Mouse (Mus musculus) layer of hippocampus, postnatal 36 days (tissue): ENCODE data around the gene Cntn2. TPM values are rescaled to one million over a fixed set of nuclear protein-coding genes. Genes with fewer than 3 reads are reported as not detected.

Experiments used
- DNase-seq, 2 experiments: peaks; one replicate each; pipeline ENCODE4 v3.0.0; 2022
- total RNA-seq, 2 experiments: library from RNA; stranded (reverse); gene quantifications; 2 replicates each; pipeline ENCODE4 v1.2.3; 2021

The Cntn2 gene
- total RNA-seq, 2 experiments from 2014 or later = 71.6 to 85.6 TPM

DNA sequence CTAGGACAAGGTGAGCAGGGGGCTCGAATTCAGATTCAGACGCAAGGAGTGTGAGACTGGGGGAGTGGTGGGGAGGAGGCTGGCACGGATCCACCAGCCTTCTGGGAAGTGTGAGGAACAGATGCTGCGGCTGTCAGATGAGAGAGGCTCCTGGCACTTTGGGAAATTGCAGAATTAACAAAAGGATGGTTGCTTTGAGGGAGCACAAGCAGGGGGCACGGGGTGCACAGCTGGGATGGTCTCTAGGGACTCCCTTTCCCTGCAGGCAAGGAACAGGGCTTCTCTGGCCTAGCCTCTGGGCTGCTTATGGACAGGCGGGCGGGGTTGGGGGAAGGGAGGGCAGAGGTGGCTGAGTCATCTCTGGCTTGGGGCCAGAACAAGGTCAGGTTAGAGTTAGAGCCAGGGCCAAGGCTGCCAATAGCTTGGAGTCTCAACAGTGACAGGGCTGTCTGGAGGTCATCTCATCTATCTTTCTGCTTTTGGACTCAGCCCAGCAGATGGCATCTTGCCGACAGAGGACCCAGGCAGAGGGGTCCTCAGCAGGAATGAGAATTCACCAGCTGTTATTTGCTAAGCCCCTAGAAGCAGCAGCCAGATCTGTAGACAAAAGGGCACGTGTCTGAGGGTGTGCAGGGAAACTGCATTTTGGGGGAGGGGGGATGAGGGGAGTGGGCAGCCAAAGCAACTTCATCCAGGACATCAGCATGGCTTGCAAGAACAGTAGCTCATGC lies 15.0 kb upstream of the Cntn2 start:
- DNase-seq = no peak

DNA sequence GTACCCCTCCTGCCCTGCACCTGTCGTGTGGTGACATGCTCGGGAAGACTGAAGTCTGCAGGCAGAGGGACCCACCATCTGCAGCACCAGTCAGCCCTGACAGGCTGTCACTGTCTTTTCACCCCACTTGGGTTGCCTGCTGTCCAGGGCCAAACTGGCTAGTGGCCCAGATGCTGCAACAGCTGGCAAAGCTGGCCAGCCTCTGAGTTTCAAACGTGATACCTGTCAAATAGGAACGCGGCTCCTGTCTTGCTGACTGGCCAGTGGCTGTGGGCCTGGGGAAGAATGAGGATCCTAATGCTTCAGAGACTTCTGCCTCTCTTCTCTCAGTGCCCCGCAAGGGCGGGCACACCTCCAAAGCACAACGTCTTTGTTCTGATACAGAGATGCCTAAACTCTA lies 733 bp upstream of the Cntn2 start:
- no peak for DNase-seq

DNA sequence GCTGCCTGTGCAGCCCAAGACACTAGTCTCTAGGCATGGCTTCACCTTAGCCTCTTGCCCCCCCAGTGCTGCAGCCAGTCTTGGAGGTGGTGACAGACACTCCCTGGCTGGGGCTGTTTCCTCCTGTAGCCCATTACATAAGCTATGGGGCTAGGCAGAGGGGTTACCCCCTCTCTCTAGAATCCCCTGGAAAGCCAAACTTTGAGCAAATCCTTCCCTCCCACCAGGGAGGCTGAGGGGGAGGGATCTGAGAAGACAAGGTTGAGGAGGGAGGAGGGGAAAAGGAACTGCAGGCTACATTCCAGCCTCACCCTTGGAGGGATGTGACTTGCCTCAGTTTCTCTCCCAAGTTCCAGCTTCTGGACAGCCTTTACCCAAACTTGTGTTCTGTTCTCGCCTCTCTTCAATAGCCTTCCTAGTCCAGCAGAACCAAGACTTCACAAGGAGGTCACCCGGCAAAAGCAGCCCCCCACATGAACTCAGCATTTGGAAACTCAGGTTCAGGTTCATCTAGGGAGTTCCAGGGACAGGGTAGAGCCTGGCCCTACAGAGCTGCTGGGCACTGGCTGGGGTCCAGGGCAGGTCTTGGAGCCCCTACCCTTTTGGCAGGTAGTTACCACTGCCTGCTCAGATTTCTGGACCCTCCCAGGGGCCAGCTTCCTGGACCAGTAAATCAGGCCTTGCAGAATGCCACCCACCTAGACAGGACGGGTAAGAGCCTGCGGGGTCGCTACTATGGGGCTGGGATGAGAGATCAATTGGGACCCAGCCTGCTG lies 1.0 kb downstream of the Cntn2 start:
- DNase-seq = no peak

DNA sequence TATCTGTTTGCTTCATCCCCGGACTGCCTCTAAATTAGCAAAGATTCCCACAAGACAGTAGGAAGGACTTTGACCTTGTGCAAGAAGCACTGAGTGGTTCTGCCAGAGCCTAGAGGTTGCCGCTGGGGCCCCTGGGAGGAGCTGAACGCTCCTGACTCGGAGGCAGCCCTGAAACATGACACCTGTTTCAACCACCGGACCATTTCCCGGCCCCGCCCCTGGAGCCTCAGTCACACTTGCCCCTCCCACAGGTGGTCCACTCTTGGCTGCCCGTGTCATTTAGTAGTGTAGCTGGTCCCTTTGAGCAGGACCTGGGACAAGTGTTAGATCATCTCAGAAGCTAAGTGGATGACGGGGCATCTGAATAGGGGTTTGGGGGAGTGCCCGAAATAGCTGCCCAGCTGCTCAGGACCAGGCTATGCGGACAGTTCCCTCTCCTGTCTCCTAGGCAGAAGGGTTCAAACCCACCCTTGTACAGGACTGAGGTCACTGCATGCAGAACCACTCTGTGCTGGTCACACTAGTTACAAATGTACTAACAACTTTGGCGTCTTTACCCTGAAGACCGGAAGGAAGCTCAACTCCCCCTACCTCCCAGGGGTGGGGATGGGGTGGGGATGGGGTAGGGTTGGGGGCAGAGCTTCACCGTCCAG lies 1.8 kb downstream of the Cntn2 start:
- DNase-seq = no peak

DNA sequence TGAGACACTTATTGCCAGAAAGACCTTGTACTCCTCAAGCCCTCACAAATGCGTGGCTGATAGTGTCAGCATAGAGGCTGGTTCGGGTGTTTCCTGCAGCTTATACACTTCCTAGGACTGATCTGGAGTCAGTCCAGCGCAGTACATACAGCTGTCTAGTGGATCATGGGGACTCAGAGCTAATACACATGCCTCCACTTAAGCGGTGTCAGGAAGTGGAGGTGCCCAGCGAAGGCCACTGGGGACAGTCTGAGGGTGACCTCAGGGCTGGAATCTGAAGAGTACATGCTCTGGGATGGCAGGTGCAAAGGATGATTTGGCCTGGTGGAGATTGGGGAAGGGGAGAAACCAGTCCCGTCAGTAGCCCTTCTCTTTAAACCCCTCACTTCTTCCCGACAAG lies 2.4 kb downstream of the Cntn2 start:
- no peak for DNase-seq

DNA sequence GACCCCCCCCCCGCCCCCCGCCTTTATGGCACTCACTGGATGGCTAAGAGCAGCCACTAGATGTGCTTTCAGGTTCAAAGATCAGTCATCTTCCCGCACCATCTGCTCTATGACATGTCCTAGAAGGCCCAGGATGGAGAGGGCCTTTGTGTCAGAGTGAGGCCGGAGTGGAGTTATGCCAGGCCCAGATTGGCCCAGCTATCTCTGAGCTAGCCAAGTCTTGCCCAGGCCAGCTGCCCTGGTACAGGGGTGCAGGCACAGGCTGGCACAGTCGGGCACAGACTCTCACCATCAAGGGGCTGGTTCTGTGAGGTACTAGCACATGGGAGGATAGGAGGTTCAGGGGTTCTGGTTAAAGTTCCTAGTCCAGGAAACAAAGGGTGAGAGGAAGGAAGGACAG lies 5.3 kb downstream of the Cntn2 start:
- DNase-seq = peak in 1 of 2 experiments; percentile 36

DNA sequence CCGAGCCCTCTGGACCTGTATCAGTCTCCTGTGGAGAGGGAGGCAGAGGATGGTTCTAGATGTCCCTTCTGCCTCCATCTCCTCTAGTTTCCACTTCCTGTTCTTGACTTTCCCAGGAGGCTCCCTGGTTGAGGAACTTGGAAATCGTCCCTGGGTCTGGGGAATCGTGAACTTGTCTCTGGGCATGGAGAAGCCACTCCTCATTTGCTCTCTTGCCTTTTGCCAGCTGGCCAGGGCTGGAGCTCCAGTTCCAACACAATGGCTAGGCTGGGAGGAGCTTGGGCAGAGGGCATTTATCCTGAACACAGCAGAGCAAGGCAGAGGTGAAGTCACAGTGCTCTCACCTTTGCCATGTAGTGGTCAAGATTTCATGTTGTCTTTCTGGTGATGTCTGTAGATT lies 6.6 kb downstream of the Cntn2 start:
- no peak for DNase-seq

DNA sequence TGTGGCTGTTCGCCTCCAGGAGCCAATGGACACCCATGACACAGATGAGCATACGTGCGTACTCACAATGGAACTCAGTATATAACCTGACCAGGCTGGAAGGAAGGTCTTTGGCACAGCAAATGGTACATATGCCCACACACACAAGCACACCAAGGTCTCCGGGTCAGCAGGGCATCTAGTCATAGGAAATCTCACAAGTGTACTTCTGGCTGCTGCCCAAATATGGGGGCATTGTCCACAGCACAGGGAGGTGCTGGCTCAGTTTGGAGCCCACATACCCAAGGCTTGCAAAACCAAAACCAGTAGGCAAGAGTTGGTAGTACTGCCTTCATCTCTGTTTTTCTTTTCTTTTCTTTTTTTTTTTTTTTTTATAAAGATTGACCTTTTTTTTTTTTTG lies 7.5 kb downstream of the Cntn2 start:
- no peak for DNase-seq

DNA sequence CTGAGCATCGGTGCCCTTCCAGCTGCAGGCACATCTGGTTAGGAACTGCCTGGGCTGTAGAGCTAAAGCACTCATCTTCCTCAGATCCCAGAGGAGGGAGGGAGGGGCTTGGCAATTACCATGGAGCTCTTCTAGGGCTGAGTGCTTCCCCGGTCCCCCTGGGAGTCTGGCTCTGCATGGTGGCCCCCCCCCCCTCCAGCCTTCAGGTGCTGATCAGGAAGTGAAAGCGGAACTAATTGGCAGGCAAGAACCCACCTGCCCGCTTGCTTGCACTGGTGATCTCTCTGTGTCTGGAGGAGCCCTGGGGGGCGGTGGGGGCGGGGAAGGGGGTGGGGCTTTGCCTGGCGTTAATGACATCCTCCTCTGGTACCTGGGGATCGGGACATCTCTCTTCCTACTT lies 9.2 kb downstream of the Cntn2 start:
- no peak for DNase-seq

DNA sequence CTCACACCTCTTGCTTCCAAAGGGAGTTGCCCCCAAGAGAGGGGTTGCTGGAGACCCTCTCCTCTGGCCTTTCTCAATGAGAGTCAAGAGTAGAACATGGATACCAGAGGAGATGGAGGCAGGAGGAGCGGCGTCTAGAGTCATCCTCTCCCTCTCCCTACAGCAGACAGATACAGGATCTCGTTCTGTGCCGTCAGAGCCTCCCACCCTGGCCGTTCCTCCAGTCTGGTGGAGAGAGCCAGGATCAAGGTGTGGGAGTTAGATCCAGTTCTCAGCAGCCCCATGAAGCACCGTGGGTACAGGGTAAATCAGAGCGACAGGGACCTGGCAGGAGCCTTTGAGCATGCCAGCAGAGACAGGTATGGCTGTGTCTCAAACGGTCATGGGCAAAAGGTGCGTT lies 10.5 kb downstream of the Cntn2 start:
- DNase-seq = no peak

DNA sequence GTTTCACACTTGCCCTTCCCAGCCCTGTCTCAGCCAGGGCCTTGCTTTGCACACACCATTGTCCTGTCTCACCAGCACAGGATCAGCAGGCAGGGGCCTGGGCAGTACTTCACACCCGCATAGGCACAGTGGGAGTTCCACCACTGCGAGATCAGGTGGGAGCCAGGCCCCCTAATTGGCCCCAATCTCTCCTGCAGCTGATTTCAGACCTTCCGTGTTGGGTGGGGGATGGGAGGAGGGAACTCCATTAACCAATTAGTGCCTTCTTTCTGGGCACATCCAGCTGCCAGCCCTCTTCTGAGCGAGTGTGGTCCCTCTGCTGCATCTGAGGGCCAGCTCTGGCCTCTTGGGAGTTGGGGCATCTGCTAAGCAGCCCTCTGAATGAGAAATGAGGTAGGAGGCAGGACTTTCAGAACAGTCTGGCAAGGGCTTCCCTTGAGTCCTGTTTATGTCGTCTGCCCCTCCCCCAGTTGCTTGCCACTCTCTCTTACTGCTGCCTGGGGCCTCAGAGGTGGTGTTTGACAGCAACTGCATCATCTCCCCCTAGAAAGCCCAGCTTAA lies 12.3 kb downstream of the Cntn2 start:
- no peak for DNase-seq

DNA sequence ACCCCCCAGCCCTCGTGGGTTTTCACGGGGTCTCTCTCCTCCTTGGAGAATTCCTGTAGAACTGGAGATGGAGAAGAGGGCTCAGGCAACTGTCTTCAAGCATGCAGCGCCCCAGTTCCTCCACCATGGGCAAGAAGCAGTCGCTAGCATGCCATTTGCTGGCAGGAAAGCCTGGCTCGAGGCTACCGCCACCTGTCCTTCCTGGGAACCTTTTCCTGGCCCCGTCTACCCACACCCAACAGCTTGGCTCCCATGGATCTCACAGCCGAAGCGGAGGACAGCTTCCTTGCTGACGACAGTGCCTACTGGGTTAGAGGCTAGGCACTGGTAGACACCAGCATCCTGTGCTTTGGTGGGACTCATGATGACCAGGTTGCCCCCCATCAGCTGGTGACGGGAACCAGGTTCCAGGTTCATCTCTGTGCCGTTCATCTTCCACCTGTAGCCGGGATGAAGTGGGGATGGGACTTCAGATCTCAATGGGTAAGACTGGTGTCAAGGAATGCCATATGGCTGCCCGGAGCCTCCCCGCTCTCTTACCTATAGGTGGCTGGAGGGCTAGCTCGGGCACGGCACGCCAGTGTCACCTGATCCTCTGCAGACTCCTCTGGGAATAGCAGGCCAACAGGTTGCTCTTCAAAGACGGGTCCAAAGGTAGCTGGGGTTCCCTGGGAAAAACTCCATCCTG lies 14.3 kb downstream of the Cntn2 start:
- no peak for DNase-seq

DNA sequence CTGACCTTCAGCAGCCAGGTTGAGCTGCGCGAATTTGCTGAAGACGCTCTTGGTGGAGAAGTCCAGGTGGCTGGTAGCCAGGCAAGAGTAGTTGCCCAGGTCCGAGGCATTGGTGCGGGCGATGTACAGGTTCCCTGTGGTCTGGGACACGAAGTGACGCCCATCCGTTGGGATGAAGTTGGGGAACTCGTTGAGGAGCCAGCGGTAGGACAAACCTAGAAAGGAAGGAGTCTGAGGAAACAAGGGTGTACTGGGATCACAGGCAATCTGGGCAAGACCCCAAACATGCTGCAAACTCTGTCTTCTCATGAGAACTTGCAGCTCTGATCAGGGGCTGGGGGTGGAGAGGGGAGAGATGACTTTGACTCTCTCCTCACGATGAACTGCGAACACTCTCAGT lies 15.0 kb downstream of the Cntn2 start:
- DNase-seq = no peak

DNA sequence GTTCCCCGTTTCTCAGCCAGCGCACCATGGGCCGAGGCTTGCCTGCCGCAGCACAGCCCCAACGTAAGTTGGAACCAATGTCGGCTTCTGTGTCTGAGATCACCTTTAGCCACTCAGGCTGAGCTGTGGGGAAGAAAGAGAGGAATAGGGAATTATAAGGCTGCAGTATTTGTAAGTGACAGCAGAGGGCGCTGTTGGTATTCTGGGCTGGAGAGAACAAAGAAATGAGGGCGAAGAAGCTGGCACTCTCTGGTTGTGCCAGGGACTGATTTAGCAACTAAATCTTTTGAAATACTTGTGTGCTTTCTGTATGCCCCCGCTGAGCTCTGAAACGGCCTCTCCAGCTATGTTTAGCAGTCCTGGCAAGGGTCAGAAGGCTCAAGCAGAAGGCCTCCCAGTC lies 17.2 kb downstream of the Cntn2 start:
- DNase-seq = peak; percentile 63 to 77

DNA sequence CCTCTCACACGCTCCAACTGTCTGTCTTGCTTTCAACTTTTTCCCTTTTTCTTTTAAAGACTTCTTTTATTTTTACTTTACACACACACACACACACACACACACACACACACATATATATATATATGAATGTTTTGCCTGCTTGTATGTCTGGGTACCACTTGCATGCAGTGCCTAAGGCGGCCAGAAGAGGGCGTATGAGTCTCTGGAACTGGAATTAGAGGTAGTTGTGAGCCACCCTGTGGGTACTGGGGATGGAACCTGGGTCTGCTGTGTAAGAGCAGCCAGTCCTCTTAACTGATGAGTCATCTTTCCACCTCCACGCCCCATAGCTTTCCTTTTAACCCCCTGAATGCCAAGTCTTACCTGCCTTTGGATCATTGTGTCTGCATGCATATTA lies 19.1 kb downstream of the Cntn2 start:
- DNase-seq = no peak

DNA sequence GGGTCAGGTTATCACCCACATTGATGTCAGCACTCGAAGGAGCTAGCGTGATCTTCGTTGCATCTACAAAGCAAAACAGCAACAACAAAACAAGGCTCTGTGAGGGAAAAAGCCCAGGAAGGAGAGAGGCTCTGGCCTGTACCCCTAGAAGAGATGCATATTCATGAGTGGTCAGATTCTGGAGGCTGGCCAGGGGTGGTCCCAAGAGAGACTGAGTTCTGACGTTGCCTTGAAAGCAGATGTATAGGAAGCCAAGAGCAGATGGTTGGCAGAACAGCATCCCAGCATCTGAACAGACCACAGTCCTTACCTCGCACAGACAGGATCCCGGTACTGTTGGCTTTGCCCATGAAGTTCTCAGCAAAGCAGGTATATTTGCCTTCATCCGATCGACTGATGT lies 20.0 kb downstream of the Cntn2 start:
- DNase-seq = no peak

DNA sequence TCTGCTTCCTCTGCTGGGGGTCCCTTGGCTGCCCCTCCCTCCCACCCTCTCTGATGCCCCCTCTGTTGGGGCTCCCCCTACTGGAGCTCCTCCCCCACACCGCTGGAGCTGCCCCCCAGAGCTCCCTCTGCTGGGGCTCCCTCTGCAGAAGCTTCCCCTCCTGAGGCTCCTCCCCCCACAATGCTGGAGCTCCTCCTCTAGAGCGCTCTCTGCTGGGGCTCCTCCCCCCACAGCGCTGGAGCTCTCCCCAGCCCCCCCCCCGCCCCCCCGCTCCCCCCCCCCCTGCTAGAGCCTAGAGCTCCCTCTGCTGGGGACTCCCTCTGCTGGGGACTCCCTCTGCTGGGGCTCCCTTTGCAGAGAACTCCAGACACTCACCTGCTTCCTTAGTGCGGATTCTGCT lies 22.3 kb downstream of the Cntn2 start:
- peak; percentile 50 to 54 for DNase-seq

DNA sequence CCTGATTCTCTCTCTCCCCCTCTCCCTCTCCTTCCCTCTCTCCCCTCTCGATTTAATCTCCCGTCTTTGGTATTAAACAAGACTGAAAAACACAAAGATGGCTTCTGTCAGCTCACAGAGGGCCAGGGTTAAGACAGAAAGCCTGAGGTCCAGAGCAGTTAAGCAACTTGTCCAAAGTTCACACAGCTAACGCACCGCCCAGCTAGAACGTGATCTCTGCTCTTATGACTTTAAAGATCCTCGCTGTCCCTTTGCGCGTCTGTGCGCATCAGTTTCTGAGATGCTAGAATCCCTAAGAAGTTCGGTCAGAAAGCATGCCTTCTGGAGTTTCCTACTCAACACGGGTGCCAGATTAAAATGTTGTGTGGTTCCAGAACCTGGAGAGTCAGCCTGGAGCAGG lies 23.3 kb downstream of the Cntn2 start:
- DNase-seq = no peak

DNA sequence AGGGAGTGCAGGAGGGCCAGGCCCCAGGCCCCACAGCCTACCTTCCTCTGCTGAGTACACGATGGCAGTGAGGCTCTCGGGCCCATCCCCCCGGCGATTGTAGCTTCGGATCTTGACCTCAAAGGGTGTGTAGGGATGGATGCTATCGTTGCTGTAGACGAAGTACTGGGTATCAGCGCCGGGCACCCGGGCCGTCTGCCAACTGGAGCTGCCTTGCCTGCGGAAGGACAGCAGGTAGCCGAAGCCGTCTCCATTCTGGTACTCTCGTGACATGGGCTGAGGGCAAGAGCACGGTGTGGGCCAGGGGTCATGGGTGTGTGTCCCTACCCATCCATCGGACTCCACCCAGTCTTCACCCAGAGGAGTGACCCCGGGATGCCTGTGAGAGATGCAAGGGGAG lies 24.4 kb downstream of the Cntn2 start:
- DNase-seq = no peak

DNA sequence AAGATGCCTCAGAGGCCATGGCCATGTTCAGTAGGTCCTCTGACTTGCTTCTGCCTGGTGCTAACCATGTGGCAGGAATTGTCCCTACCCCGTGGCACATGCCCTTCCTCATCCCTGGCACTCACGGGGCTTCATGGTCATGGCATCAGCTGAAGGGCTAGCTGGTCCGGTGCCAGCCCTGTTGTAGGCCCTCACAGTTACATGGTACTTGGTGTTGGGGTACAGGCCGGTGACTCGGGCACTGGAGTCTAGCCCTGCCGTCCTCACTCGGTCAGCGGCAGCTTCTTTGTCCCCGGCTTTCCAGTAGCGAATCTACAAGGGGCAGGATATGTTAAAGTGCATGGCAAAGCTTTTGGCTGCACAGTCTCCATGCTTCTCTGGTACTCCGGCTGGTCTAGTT lies 26.3 kb downstream of the Cntn2 start:
- no peak for DNase-seq

DNA sequence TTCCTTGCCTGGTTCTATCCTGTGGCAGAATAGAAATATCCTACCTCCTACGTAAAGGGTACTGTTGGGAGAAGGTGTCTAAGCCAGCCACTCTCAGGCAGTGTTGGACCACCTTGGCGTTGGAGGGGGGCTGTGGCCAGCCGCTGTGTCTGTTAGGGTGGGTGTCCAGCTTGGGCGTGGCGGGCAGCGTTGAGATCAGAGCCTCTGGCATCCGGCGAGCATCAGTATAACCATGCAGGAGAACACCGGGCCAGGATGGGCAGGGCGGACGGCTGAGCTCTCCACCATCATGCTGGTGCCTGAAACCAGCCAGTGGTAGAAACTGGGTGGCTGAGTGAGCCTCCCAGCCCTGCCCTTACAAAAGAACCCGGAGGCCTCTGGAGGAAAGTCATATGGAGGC lies 27.7 kb downstream of the Cntn2 start:
- no peak for DNase-seq

DNA sequence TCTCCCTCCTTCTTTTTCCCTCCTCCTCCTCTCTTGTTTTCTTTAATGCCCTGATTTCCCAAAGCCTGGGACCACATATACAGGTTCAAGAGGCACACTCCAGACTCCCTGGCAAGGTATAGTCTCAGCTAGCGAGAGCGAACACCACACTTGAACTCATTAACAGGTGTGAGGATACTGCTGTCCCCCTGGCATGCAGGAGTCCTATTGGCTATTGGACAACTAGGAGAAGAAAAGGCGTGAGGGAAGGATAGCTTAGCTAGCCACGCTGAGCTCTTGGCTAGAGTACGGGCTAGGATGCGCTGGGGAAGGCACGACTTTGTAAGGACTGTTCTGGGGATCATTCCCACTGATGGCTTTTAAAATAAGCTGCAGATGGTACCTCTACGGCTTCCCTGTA lies 30.9 kb downstream of the Cntn2 start:
- DNase-seq = no peak

DNA sequence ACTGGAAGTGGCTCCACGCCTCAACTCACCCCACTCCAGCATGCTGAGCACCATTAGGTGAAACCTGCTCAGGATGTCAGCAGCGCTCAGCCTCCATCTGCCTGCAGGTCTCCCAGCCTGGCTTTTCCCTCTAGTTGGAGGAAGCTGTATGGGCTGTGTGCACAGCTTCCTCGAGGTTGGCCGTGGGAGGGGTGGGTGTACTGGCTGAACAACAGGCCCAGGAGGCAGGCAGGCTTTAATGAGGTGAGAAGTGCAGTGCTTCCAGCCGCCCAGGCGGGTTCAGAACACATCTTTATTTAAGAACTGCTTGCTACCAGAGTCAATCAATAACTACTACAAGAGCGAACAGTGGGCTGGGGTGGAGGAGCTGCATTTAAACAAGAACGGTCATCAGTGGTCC lies 31.5 kb downstream of the Cntn2 start:
- DNase-seq = no peak
